Mouse (Mus musculus) neural tube, embryonic 14.5 days (tissue): ENCODE data around the gene Inpp5d. TPM values are rescaled to one million over a fixed set of nuclear protein-coding genes. Genes with fewer than 3 reads are reported as not detected.

Experiments
- ATAC-seq: fragments of 200-750 bp; cut with Nextera tagmentation; 2 replicates; pipeline ENCODE4 v1.8.0; 2017; ENCODE audit warnings: low read depth, mild to moderate bottlenecking, moderate TSS enrichment, moderate library complexity
- H3K27ac ChIP-seq: fragments of 300-500 bp; sonication (generic); 2 replicates; pipeline ENCODE4 v1.5.1; 2014; ENCODE audit warnings: low read depth, mild to moderate bottlenecking, control low read depth, low read length, moderate library complexity, mixed read lengths
- H3K27me3 ChIP-seq: fragments of 300-500 bp; sonication (generic); 2 replicates; pipeline ENCODE4 v1.6.1; 2014; ENCODE audit warnings: low read length; ENCODE audit not compliant: control insufficient read depth, insufficient read depth
- H3K36me3 ChIP-seq: fragments of 300-500 bp; sonication (generic); 2 replicates; pipeline ENCODE4 v1.6.1; 2014; ENCODE audit warnings: low read length, mixed read lengths; ENCODE audit not compliant: control insufficient read depth, insufficient read depth
- H3K4me1 ChIP-seq: fragments of 300-500 bp; sonication (generic); 2 replicates; pipeline ENCODE4 v1.6.1; 2014; ENCODE audit warnings: low read length; ENCODE audit not compliant: control insufficient read depth, insufficient read depth
- H3K4me2 ChIP-seq: fragments of 300-500 bp; sonication (generic); 2 replicates; pipeline ENCODE4 v1.6.1; 2014; ENCODE audit warnings: mild to moderate bottlenecking, low read depth, low read length, control low read depth
- H3K4me3 ChIP-seq: fragments of 300-500 bp; sonication (generic); 2 replicates; pipeline ENCODE4 v1.5.1; 2014; ENCODE audit warnings: low read depth, low read length, control low read depth, mixed read lengths
- H3K9ac ChIP-seq: fragments of 300-500 bp; sonication (generic); replicated peaks from 2 replicates; pipeline ENCODE4 v1.6.1; 2014; ENCODE audit warnings: low read depth, mild to moderate bottlenecking, control low read depth, low read length, mixed read lengths
- H3K9me3 ChIP-seq: fragments of 300-500 bp; sonication (generic); 2 replicates; pipeline ENCODE4 v1.6.1; 2016; ENCODE audit warnings: low read length; ENCODE audit not compliant: control insufficient read depth
- WGBS: fragments of 180-500 bp; shearing (Covaris S2); extraction: QIAGEN DNeasy Blood & Tissue Kit; methylation state at CpG from one replicate; pipeline ENCODE4 v1.1.7; 2014; 5-methylcytosine and 5-hydroxymethylcytosine counted together
- polyA plus RNA-seq: library from polyadenylated mRNA; unstranded; fragments of >200 nt; fragmentation: Nextera tagmentation; extraction: Ambion mirVana; gene quantifications from 2 replicates; pipeline ENCODE4 v1.2.1, GENCODE M21; 2014

Gene Inpp5d
- polyA plus RNA-seq, 1 experiment from 2014 or later: 3.1 TPM

- WGBS: 81% methylated on average over 3 of the region's 3 CpGs
- no peak overlapping the region for H3K4me2 ChIP-seq
- no peak for ATAC-seq
- H3K36me3 ChIP-seq: no peaks in the 10 kb centered on the region
- H3K9ac ChIP-seq: no peak overlapping the region
- H3K4me3 ChIP-seq: no peak overlapping the region
- no peaks in the 10 kb centered on the region for H3K27me3 ChIP-seq
- H3K9me3 ChIP-seq: no peaks in the 10 kb centered on the region
- H3K27ac ChIP-seq: no peak overlapping the region
- no peaks in the 10 kb centered on the region for H3K4me1 ChIP-seq
Observed at GRCm38 (mm10) chr1:87594261-87594660, 25.9 kb upstream of the Inpp5d start.

GRCm38 (mm10) chr1:87594671-87595070, 25.4 kb upstream of the Inpp5d start:
- Histone ChIP-seq H3K4me3 (no peak overlapping the region), H3K27ac (no peak overlapping the region), H3K9me3 (no peaks in the 10 kb centered on the region), H3K27me3 (no peaks in the 10 kb centered on the region), H3K4me1 (no peaks in the 10 kb centered on the region), H3K9ac (no peak overlapping the region), H3K4me2 (no peak overlapping the region), H3K36me3 (no peaks in the 10 kb centered on the region)
- WGBS: 96% methylated on average over 10 of the region's 10 CpGs
- ATAC-seq: no peak

- Histone ChIP-seq H3K9me3 (no peaks in the 10 kb centered on the region), H3K36me3 (no peaks in the 10 kb centered on the region), H3K9ac (no peak overlapping the region), H3K27ac (no peak overlapping the region), H3K4me3 (no peak overlapping the region), H3K4me1 (no peaks in the 10 kb centered on the region), H3K27me3 (no peaks in the 10 kb centered on the region), H3K4me2 (no peak overlapping the region)
- WGBS: 85% methylated on average over 7 of the region's 7 CpGs
- no peak for ATAC-seq
Observed at GRCm38 (mm10) chr1:87600533-87600932, 19.6 kb upstream of the Inpp5d start.

- H3K9ac ChIP-seq: no peak overlapping the region
- no peak overlapping the region for H3K4me3 ChIP-seq
- H3K4me1 ChIP-seq: no peaks in the 10 kb centered on the region
- H3K9me3 ChIP-seq: no peaks in the 10 kb centered on the region
- no peaks in the 10 kb centered on the region for H3K36me3 ChIP-seq
- no peak overlapping the region for H3K27ac ChIP-seq
- no peak overlapping the region for H3K4me2 ChIP-seq
- WGBS: 77% methylated on average over 2 of the region's 2 CpGs
- ATAC-seq: no peak
- H3K27me3 ChIP-seq: no peaks in the 10 kb centered on the region
Observed at GRCm38 (mm10) chr1:87601801-87602200, 18.3 kb upstream of the Inpp5d start.

GRCm38 (mm10) chr1:87603389-87603788, 16.7 kb upstream of the Inpp5d start:
- Histone ChIP-seq H3K4me2 (no peak overlapping the region), H3K4me1 (no peaks in the 10 kb centered on the region), H3K27ac (no peak overlapping the region), H3K36me3 (no peaks in the 10 kb centered on the region), H3K9ac (no peak overlapping the region), H3K27me3 (no peaks in the 10 kb centered on the region), H3K4me3 (no peak overlapping the region), H3K9me3 (no peaks in the 10 kb centered on the region)
- 91% methylated on average over 5 of the region's 5 CpGs for WGBS
- no peak for ATAC-seq

GRCm38 (mm10) chr1:87605296-87605695, 14.8 kb upstream of the Inpp5d start:
- Histone ChIP-seq H3K27me3 (no peaks in the 10 kb centered on the region), H3K9ac (no peak overlapping the region), H3K9me3 (no peaks in the 10 kb centered on the region), H3K36me3 (no peaks in the 10 kb centered on the region), H3K4me3 (no peak overlapping the region), H3K4me2 (no peak overlapping the region), H3K4me1 (no peaks in the 10 kb centered on the region), H3K27ac (no peak overlapping the region)
- ATAC-seq: no peak
- 80% methylated on average over 2 of the region's 2 CpGs for WGBS

- no peak overlapping the region for H3K4me2 ChIP-seq
- ATAC-seq: peak; percentile 66; the same call in 1 of the 2 replicates
- no peaks in the 10 kb centered on the region for H3K36me3 ChIP-seq
- H3K9ac ChIP-seq: no peak overlapping the region
- WGBS: 76% methylated on average over 21 of the region's 21 CpGs
- no peak overlapping the region for H3K27ac ChIP-seq
- H3K27me3 ChIP-seq: no peaks in the 10 kb centered on the region
- H3K4me1 ChIP-seq: no peaks in the 10 kb centered on the region
- no peak overlapping the region for H3K4me3 ChIP-seq
- H3K9me3 ChIP-seq: no peaks in the 10 kb centered on the region
Observed at GRCm38 (mm10) chr1:87607385-87608091, 12.6 kb upstream of the Inpp5d start.

GRCm38 (mm10) chr1:87608416-87609046, 11.6 kb upstream of the Inpp5d start:
- no peaks in the 10 kb centered on the region for H3K36me3 ChIP-seq
- no peak overlapping the region for H3K4me3 ChIP-seq
- H3K9me3 ChIP-seq: no peaks in the 10 kb centered on the region
- WGBS: 36% methylated on average over 7 of the region's 7 CpGs
- H3K4me1 ChIP-seq: no peaks in the 10 kb centered on the region
- H3K27me3 ChIP-seq: no peaks in the 10 kb centered on the region
- peak; percentile 58 for ATAC-seq
- H3K4me2 ChIP-seq: no peak overlapping the region
- no peak overlapping the region for H3K9ac ChIP-seq
- no peak overlapping the region for H3K27ac ChIP-seq

GRCm38 (mm10) chr1:87614576-87615295, 5.4 kb upstream of the Inpp5d start:
- H3K9ac ChIP-seq: no peak overlapping the region
- H3K4me3 ChIP-seq: no peak overlapping the region
- 94% methylated on average over 2 of the region's 2 CpGs for WGBS
- no peaks in the 10 kb centered on the region for H3K27me3 ChIP-seq
- no peaks in the 10 kb centered on the region for H3K9me3 ChIP-seq
- no peaks in the 10 kb centered on the region for H3K36me3 ChIP-seq
- no peaks in the 10 kb centered on the region for H3K4me1 ChIP-seq
- no peak overlapping the region for H3K27ac ChIP-seq
- H3K4me2 ChIP-seq: no peak overlapping the region
- ATAC-seq: no peak
